Mouse (Mus musculus) heart, embryonic 11.5 days (tissue): ENCODE measurements around the gene Ccs. TPM values are rescaled to one million over a fixed set of nuclear protein-coding genes. Genes with fewer than 3 reads are reported as not detected.
"Not testable (repeated sequence)": the region's sequence is repeated elsewhere in the genome, so short reads cannot be mapped to it uniquely, and the experiment has no call there.

ENCODE experiments used
- ATAC-seq: fragments of 200-750 bp; cut with Nextera tagmentation; replicated peaks from 2 replicates; pipeline ENCODE4 v1.8.0; 2017; ENCODE audit warnings: moderate library complexity; ENCODE audit not compliant: insufficient number of reproducible peaks, low FRiP score, low TSS enrichment
- H3K27ac ChIP-seq: fragments of 300-500 bp; sonication (generic); 2 replicates; pipeline ENCODE4 v1.5.1; 2014; ENCODE audit warnings: mild to moderate bottlenecking, low read depth, low read length
- H3K27me3 ChIP-seq: fragments of 300-500 bp; sonication (generic); 2 replicates; pipeline ENCODE4 v1.6.1; 2014; ENCODE audit warnings: mild to moderate bottlenecking, low read length, mixed read lengths; ENCODE audit not compliant: control insufficient read depth, insufficient read depth
- H3K36me3 ChIP-seq: fragments of 300-500 bp; sonication (generic); 2 replicates; pipeline ENCODE4 v1.6.1; 2014; ENCODE audit warnings: mild to moderate bottlenecking, low read length, moderate library complexity, mixed read lengths; ENCODE audit not compliant: control insufficient read depth, insufficient read depth
- H3K4me1 ChIP-seq: fragments of 300-500 bp; sonication (generic); 2 replicates; pipeline ENCODE4 v1.6.1; 2014; ENCODE audit warnings: low read length; ENCODE audit not compliant: control insufficient read depth, insufficient read depth
- H3K4me2 ChIP-seq: fragments of 300-500 bp; sonication (generic); 2 replicates; pipeline ENCODE4 v1.6.1; 2014; ENCODE audit warnings: mild to moderate bottlenecking, moderate library complexity
- H3K4me3 ChIP-seq: fragments of 300-500 bp; sonication (generic); 2 replicates; pipeline ENCODE4 v1.5.1; 2014; ENCODE audit warnings: low read depth, low read length
- H3K9ac ChIP-seq: fragments of 300-500 bp; sonication (generic); 2 replicates; pipeline ENCODE4 v1.6.1; 2014; ENCODE audit warnings: mild to moderate bottlenecking, low read depth, low read length, moderate library complexity
- H3K9me3 ChIP-seq: fragments of 300-500 bp; sonication (generic); replicated peaks from 2 replicates; pipeline ENCODE4 v1.6.1; 2016; ENCODE audit warnings: low read length; ENCODE audit not compliant: control insufficient read depth
- WGBS: fragments of 180-500 bp; shearing (Covaris S2); extraction: QIAGEN DNeasy Blood & Tissue Kit; methylation state at CpG from one replicate; pipeline ENCODE4 v1.1.7; 2014; ENCODE audit not compliant: insufficient replicate concordance; 5-methylcytosine and 5-hydroxymethylcytosine counted together
- polyA plus RNA-seq: library from polyadenylated mRNA; unstranded; fragments of >200 nt; fragmentation: Nextera tagmentation; extraction: Ambion mirVana; gene quantifications from 2 replicates; pipeline ENCODE4 v1.2.1, GENCODE M21; 2014

The Ccs gene
- polyA plus RNA-seq, 1 experiment from 2014 or later = 37.5 TPM

- H3K4me3 ChIP-seq = no peak overlapping the region
- no peak overlapping the region for H3K9ac ChIP-seq
- H3K27ac ChIP-seq = no peak overlapping the region
- no peak for ATAC-seq
- no peaks in the 10 kb centered on the region for H3K27me3 ChIP-seq
- no peaks in the 10 kb centered on the region for H3K9me3 ChIP-seq
- H3K4me2 ChIP-seq = no peak overlapping the region
- peaks cover 5% of the 10 kb centered on the region; the same call in 1 of the 2 replicates for H3K36me3 ChIP-seq
- H3K4me1 ChIP-seq = no peaks in the 10 kb centered on the region
- WGBS = 54% methylated on average over 16 of the region's 16 CpGs
These were observed 10.6 kb downstream of the Ccs start for GRCm38 (mm10) chr19:4828444-4829114.

- Histone ChIP-seq H3K9me3 (no peaks in the 10 kb centered on the region), H3K9ac (no peak overlapping the region), H3K4me3 (no peak overlapping the region), H3K4me2 (no peak overlapping the region), H3K4me1 (no peaks in the 10 kb centered on the region), H3K36me3 (peaks cover 5% of the 10 kb centered on the region; the same call in 1 of the 2 replicates), H3K27me3 (no peaks in the 10 kb centered on the region), H3K27ac (no peak overlapping the region)
- WGBS = 76% methylated on average over 5 of the region's 5 CpGs
- no peak for ATAC-seq
These were observed 18.3 kb downstream of the Ccs start for GRCm38 (mm10) chr19:4820678-4821303.

- Histone ChIP-seq H3K9me3 (no peaks in the 10 kb centered on the region), H3K4me2 (no peak overlapping the region), H3K27me3 (no peaks in the 10 kb centered on the region), H3K4me3 (no peak overlapping the region), H3K27ac (no peak overlapping the region), H3K9ac (no peak overlapping the region), H3K36me3 (no peaks in the 10 kb centered on the region), H3K4me1 (no peaks in the 10 kb centered on the region)
- 65% methylated on average over 1 of the region's 1 CpGs for WGBS
- no peak for ATAC-seq
These were observed 21.8 kb downstream of the Ccs start for GRCm38 (mm10) chr19:4817182-4817835.

- ATAC-seq = no peak
- Histone ChIP-seq H3K36me3 (no peaks in the 10 kb centered on the region), H3K4me1 (peaks cover 8% of the 10 kb centered on the region), H3K4me2 (no peak overlapping the region), H3K27me3 (no peaks in the 10 kb centered on the region), H3K9me3 (no peaks in the 10 kb centered on the region), H3K27ac (no peak overlapping the region), H3K4me3 (no peak overlapping the region), H3K9ac (no peak overlapping the region)
- 76% methylated on average over 6 of the region's 6 CpGs for WGBS
These were observed 26.1 kb downstream of the Ccs start for GRCm38 (mm10) chr19:4813015-4813414.

- Histone ChIP-seq H3K4me2 (peak overlapping the region; percentile 86), H3K4me3 (peak overlapping the region; percentile 76), H3K27ac (peak overlapping the region; percentile 94), H3K9ac (peak overlapping the region; percentile 95)
- H3K27me3 ChIP-seq, ATAC-seq, H3K36me3 ChIP-seq, H3K9me3 ChIP-seq, H3K4me1 ChIP-seq: not testable (repeated sequence)
- WGBS = 72% methylated on average over 8 of the region's 8 CpGs
These were observed 26.7 kb downstream of the Ccs start for GRCm38 (mm10) chr19:4812334-4812949.

- WGBS = 7% methylated on average over 12 of the region's 12 CpGs
- no peaks in the 10 kb centered on the region for H3K36me3 ChIP-seq
- ATAC-seq = peak; percentile 11; the same call in 1 of the 2 replicates
- peaks cover 8% of the 10 kb centered on the region for H3K4me1 ChIP-seq
- peak overlapping the region; percentile 95 for H3K9ac ChIP-seq
- H3K27ac ChIP-seq = peak overlapping the region; percentile 94
- H3K4me3 ChIP-seq = peak overlapping the region; percentile 76
- no peaks in the 10 kb centered on the region for H3K27me3 ChIP-seq
- H3K9me3 ChIP-seq = no peaks in the 10 kb centered on the region
- peak overlapping the region; percentile 86 for H3K4me2 ChIP-seq
These were observed 27.3 kb downstream of the Ccs start for GRCm38 (mm10) chr19:4811909-4812242.

- Histone ChIP-seq H3K36me3 (no peaks in the 10 kb centered on the region), H3K27ac (peak within 1 kb of the TSS; percentile 94), H3K4me1 (peaks cover 8% of the 10 kb centered on the region), H3K4me2 (peak within 1 kb of the TSS; percentile 86), H3K9me3 (no peaks in the 10 kb centered on the region), H3K4me3 (peak within 1 kb of the TSS; percentile 76), H3K9ac (peak within 1 kb of the TSS; percentile 95), H3K27me3 (no peaks in the 10 kb centered on the region)
- peak; percentile 97 for ATAC-seq
- under 1% methylated on average over 83 of the region's 83 CpGs for WGBS
These were observed 27.8 kb downstream of the Ccs start, which contains the start of the genes Gm21992 and Rbm14 for GRCm38 (mm10) chr19:4811063-4811908. Gene Gm21992, minus strand, starts transcription at chr19:4811612. Gene Rbm14, minus strand, starts transcription at chr19:4811634.

- H3K27me3 ChIP-seq = no peaks in the 10 kb centered on the region
- ATAC-seq = no peak
- peak overlapping the region; percentile 86 for H3K4me2 ChIP-seq
- H3K36me3 ChIP-seq = no peaks in the 10 kb centered on the region
- peak overlapping the region; percentile 76 for H3K4me3 ChIP-seq
- under 1% methylated on average over 17 of the region's 17 CpGs for WGBS
- H3K9ac ChIP-seq = peak overlapping the region; percentile 95
- peaks cover 8% of the 10 kb centered on the region for H3K4me1 ChIP-seq
- peak overlapping the region; percentile 93 for H3K27ac ChIP-seq
- no peaks in the 10 kb centered on the region for H3K9me3 ChIP-seq
These were observed 28.4 kb downstream of the Ccs start for GRCm38 (mm10) chr19:4810746-4811062.
